Mouse (Mus musculus) olfactory bulb, adult 2 months (tissue): ENCODE measurements around the gene Olfr167.
"Not testable (repeated sequence)": the region's sequence is repeated elsewhere in the genome, so short reads cannot be mapped to it uniquely, and the experiment has no call there.

Experiments
- CTCF ChIP-seq: fragments of 200-500 bp; IDR thresholded peaks from 2 replicates; pipeline ENCODE4 v1.5.1; 2012; ENCODE audit warnings: low read depth, mild to moderate bottlenecking, low read length, moderate library complexity; ENCODE audit not compliant: insufficient read depth
- POLR2A ChIP-seq: fragments of 200-500 bp; IDR thresholded peaks from 2 replicates; pipeline ENCODE4 v1.6.1; 2012; ENCODE audit warnings: mild to moderate bottlenecking, low read depth, low read length, moderate library complexity; ENCODE audit not compliant: insufficient read depth

DNA sequence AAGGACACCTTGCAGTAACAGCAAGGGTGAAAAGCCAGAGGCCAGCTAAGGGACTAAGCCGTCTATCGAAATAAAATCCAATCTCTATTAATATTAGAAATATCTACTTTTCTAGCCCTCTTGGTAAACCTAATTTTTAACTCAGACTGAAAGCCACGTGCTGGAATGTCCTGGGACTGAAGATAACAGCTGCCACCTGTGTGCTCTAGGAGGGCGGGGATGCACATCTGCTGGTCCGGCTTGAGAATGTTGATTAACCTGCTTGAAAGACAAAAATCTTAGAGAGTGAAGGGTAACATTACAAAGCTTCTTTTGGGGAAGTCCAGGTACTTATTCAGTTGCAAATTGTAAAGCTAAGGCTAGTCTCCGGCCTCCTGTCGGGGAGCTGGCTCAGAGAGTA, 31.4 kb upstream of the Olfr167 start:
- TF ChIP-seq POLR2A, CTCF: not testable (repeated sequence)
